Mouse (Mus musculus) erythroid progenitor cell, adult 5-6 weeks (primary cell): ENCODE measurements at regions not wholly inside any gene's neighbourhood (a gene's known extent, or its start where the extent isn't known, plus 50 kb on each side); places are given as distances from the start of the nearest gene placed in this dataset.

ENCODE experiments used
- ATAC-seq: replicated peaks from 2 replicates; pipeline ENCODE4 v1.8.0; 2016; ENCODE audit warnings: moderate number of reproducible peaks, mild to moderate bottlenecking, moderate TSS enrichment, inconsistent platforms; ENCODE audit not compliant: poor library complexity, low FRiP score, severe bottlenecking

GRCm38 (mm10) chr17:84879146-84879545, 77.4 kb upstream of the Ppm1b start:
- no peak for ATAC-seq

- no peak for ATAC-seq
These were observed 75.6 kb upstream of the Ppm1b start for GRCm38 (mm10) chr17:84880946-84881345.

GRCm38 (mm10) chr17:84888525-84888924, 68.0 kb upstream of the Ppm1b start:
- no peak for ATAC-seq

GRCm38 (mm10) chr17:84890871-84891599, 65.5 kb upstream of the Ppm1b start:
- ATAC-seq = no peak

- 0 out of 2 replicates have a peak, but pooled peaks have one; percentile 10 for ATAC-seq
These were observed 63.1 kb upstream of the Ppm1b start for GRCm38 (mm10) chr17:84893273-84894033.

GRCm38 (mm10) chr17:84895526-84895925, 61.0 kb upstream of the Ppm1b start:
- ATAC-seq = no peak

- ATAC-seq = no peak
These were observed 60.0 kb upstream of the Ppm1b start for GRCm38 (mm10) chr17:84896572-84896971.

GRCm38 (mm10) chr17:84898407-84898806, 58.1 kb upstream of the Ppm1b start:
- ATAC-seq = peak; percentile 77

- ATAC-seq = no peak
These were observed 52.8 kb upstream of the Ppm1b start for GRCm38 (mm10) chr17:84903625-84904337.
